ENCODE assay signal across 8 mouse cellular contexts in the genomic region with DNA sequence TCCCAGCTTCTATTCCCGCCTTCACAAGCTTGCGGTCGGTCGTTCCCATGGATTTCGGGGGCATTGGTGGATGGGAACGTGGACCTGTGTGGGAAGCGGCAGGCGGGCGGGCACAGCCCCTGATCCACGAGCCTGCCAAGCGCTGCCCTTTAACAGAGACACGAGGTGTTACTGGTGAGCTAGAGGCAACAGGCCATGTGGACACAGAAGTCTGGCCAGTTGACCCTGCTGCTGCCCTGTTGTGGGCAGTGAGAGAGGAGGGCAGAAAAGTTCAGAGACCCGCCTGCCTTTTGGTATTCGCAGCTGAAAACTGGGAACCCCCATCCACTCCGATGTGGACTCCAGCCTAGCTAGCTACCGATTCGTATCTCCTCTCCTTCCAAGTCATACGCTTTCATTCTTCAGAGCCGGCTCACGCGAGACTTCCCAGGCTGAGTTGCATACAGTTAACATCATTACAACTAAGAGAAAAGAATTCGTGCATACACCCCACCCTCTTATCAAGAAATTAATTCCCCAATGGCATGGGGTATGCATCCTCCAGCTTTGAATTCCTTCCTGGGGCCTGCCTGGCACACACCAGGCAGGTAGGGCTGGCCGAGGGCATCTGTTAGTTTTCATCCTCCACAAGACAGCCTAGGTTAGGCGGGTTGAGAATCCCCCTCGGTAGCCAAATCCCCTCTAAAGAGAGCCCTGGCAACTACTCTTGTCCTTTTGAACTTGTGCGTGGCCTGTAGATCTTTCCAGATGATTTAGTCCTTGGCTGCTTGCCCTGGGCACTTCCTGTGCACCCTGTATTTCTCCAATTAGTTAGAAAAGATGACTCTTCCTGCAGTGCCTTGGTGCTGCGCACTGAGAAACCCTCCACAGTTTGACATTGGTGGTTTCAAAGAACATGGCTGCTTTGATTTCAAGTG. TPM values are rescaled to one million over a fixed set of nuclear protein-coding genes. Genes with fewer than 3 reads are reported as not detected.
DNase-seq lines count a peak whose midpoint lies in the region; ATAC-seq and TF ChIP-seq lines count a peak whose summit lies in the region.

No protein-coding gene starts in this region.

- peak overlapping the region; percentile 66 for H3K4me3 ChIP-seq in heart, embryonic 10.5 days
- peak overlapping the region; percentile 42 for H3K4me3 ChIP-seq in lung, embryonic 14.5 days (ENCODE audit: low read depth, low read length)

- H3K9ac ChIP-seq in lung, embryonic 14.5 days: peak overlapping the region; percentile 58

- peaks cover 23% of the 10 kb centered on the region for H3K4me1 ChIP-seq in heart, embryonic 10.5 days
- peaks cover 22% of the 10 kb centered on the region for H3K4me1 ChIP-seq in lung, embryonic 14.5 days (ENCODE audit: insufficient read depth)

- 15% methylated on average over 27 of the region's 27 CpGs for WGBS in heart, embryonic 10.5 days
- WGBS in lung, embryonic 14.5 days: 8% methylated on average over 27 of the region's 27 CpGs

- peak; percentile 31 for DNase-seq in urinary bladder, postnatal 25 days (ENCODE audit: low spot score)
- no peak for DNase-seq in urinary bladder, adult 2 months (ENCODE audit: low spot score)
- DNase-seq in cerebellum, adult 9-11 months: peak; percentile 82
- DNase-seq in heart, embryonic 10.5 days (ENCODE audit: low spot score): no peak
- DNase-seq in kidney, adult 9 months: peak; percentile 77
- peak; percentile 76 for DNase-seq in lung, embryonic 14.5 days
- DNase-seq in right cerebral cortex, adult 2 months (ENCODE audit: low spot score in 2 of 2): peak; percentile 50 to 57
- DNase-seq in thymus, postnatal 0 days (ENCODE audit: low spot score): no peak

- H3K36me3 ChIP-seq in heart, embryonic 10.5 days: no peaks in the 10 kb centered on the region
- no peaks in the 10 kb centered on the region for H3K36me3 ChIP-seq in lung, embryonic 14.5 days (ENCODE audit: insufficient read depth)

- peak; percentile 19; the same call in 1 of the 2 replicates for ATAC-seq in lung, embryonic 14.5 days (ENCODE audit: insufficient read depth)

- peaks cover 72% of the 10 kb centered on the region for H3K27me3 ChIP-seq in heart, embryonic 10.5 days (ENCODE audit: insufficient read depth, poor library complexity, severe bottlenecking)
- H3K27me3 ChIP-seq in lung, embryonic 14.5 days (ENCODE audit: insufficient read depth, low read length): no peaks in the 10 kb centered on the region

- TF ChIP-seq CTCF in lung, embryonic 14.5 days (IDR thresholded peaks at IDR 0.05; ENCODE audit: low read depth): no peak

- peak overlapping the region; percentile 83 for H3K27ac ChIP-seq in heart, embryonic 10.5 days
- H3K27ac ChIP-seq in lung, embryonic 14.5 days (ENCODE audit: low read depth): peak overlapping the region; percentile 91

- peak overlapping the region; percentile 95 for H3K4me2 ChIP-seq in lung, embryonic 14.5 days

- H3K9me3 ChIP-seq in heart, embryonic 10.5 days: no peaks in the 10 kb centered on the region
- H3K9me3 ChIP-seq in lung, embryonic 14.5 days (ENCODE audit: low read depth, low read length): no peaks in the 10 kb centered on the region

RNA-seq across cellular contexts. Expression of a gene that starts 1.1 kb away (rescaled TPM):
- polyA plus RNA-seq in urinary bladder, adult 2 months (2012; rRNA removed): 133 and 156 TPM in 2 replicates
- polyA plus RNA-seq in heart, embryonic 10.5 days (2016; fragmentation: Nextera tagmentation; extraction: Ambion mirVana): 0.16 and 0.69 TPM in 2 replicates
- polyA plus RNA-seq in lung, embryonic 14.5 days (2014; fragmentation: Nextera tagmentation; extraction: Ambion mirVana): 0.62 and 1.0 TPM in 2 replicates
- 0.12 and 0.42 TPM in 2 replicates for polyA plus RNA-seq in thymus, postnatal 0 days (2015; fragmentation: Nextera tagmentation; extraction: Ambion mirVana)

RNA-seq across cellular contexts. Expression of a gene that starts 12.3 kb away (rescaled TPM):
- polyA plus RNA-seq in urinary bladder, adult 2 months (2012; rRNA removed): 89.1 and 164 TPM in 2 replicates
- 0.16 and 0.31 TPM in 2 replicates for polyA plus RNA-seq in heart, embryonic 10.5 days (2016; fragmentation: Nextera tagmentation; extraction: Ambion mirVana)
- 17.2 and 17.6 TPM in 2 replicates for polyA plus RNA-seq in lung, embryonic 14.5 days (2014; fragmentation: Nextera tagmentation; extraction: Ambion mirVana)
- 1.1 and 1.6 TPM in 2 replicates for polyA plus RNA-seq in thymus, postnatal 0 days (2015; fragmentation: Nextera tagmentation; extraction: Ambion mirVana)

Comparison
In these comparisons a context has a peak if more than half of its experiments do, and no peak if none do; other contexts are left out.
1. DNase-seq: peak in urinary bladder, postnatal 25 days (single experiment), cerebellum, adult 9-11 months (single experiment), kidney, adult 9 months (single experiment), lung, embryonic 14.5 days (single experiment) and right cerebral cortex, adult 2 months (2 of 2); none in urinary bladder, adult 2 months (single experiment), heart, embryonic 10.5 days (single experiment) and thymus, postnatal 0 days (single experiment).
2. RNA of a gene that starts 1.1 kb away (polyA plus RNA-seq): 133 to 156 TPM in urinary bladder, adult 2 months; 0.62 to 1.0 TPM in lung, embryonic 14.5 days, 0.16 to 0.69 TPM in heart, embryonic 10.5 days and 0.12 to 0.42 TPM in thymus, postnatal 0 days; every median in the first group is over 10 times any median in the second.